Mouse (Mus musculus) liver, adult 2 months (tissue): Measurements from ENCODE around the gene Dlec1.

Experiments
- CTCF ChIP-seq: fragments of 200-500 bp; IDR thresholded peaks from 2 replicates; pipeline ENCODE4 v1.5.1; 2011; ENCODE audit warnings: low read depth, low read length, control low read depth
- POLR2A ChIP-seq: fragments of 200-500 bp; IDR thresholded peaks from 2 replicates; pipeline ENCODE4 v1.6.1; 2011; ENCODE audit warnings: low read length, control low read depth; ENCODE audit not compliant: insufficient read depth; ENCODE audit errors: extremely low read depth

DNA sequence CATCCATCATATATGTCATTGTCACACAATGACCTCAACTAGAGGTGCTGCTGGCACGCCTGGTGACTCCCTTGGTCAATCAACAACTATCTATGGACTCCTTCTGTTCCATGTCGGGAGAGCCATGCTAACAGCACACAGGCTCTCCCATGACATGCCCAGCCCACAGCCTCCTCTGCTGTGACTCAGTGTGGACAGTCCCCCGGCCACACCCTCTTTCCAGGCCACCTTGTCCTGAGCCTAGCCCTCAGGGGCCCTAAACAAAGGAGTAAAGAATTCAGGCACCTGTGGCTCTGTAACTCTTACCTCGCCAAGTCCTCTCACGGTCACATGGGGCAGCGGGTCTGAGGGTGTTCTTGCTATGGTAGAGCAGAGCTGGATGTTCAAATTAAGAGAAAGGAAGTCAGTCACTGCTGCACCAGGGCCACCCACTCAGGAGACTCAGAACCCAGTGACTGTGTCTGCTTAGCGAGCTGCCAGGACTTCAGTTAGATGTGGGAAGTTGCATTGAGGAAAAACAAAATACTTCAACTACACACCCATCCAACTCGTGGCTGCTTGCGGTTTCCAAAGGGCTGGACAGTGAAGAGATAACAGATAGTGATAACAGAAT lies 48.2 kb upstream of the Dlec1 start:
- TF ChIP-seq CTCF (no peak), POLR2A (no peak)
